Mouse (Mus musculus): ENCODE measurements around the gene Itgae. TPM values are rescaled to one million over a fixed set of nuclear protein-coding genes. Genes with fewer than 3 reads are reported as not detected.
"Not testable (repeated sequence)": the region's sequence is repeated elsewhere in the genome, so short reads cannot be mapped to it uniquely, and the experiment has no call there.

Gene Itgae
- polyA plus RNA-seq, 1 experiment from 2014 or later = 0.20 TPM

- H3K4me2 ChIP-seq (replicated peaks; ENCODE audit: low read depth, low read length) = no peak overlapping the region
- no peaks in the 10 kb centered on the region for H3K27me3 ChIP-seq (ENCODE audit: control insufficient read depth, insufficient read depth, low read length)
- no peaks in the 10 kb centered on the region for H3K36me3 ChIP-seq (ENCODE audit: control insufficient read depth, insufficient read depth, low read length)
- H3K9me3 ChIP-seq (ENCODE audit: control insufficient read depth, low read length) = no peaks in the 10 kb centered on the region
- no peak for ATAC-seq (ENCODE audit: low FRiP score, low TSS enrichment)
- H3K9ac ChIP-seq (ENCODE audit: low read depth, low read length) = no peak overlapping the region
- H3K4me1 ChIP-seq (ENCODE audit: control insufficient read depth, insufficient read depth, low read length) = no peaks in the 10 kb centered on the region
- H3K4me3 ChIP-seq (ENCODE audit: low read length) = no peak overlapping the region
- 81% methylated on average over 4 of the region's 4 CpGs for WGBS
- no peak overlapping the region for H3K27ac ChIP-seq (ENCODE audit: low read depth, low read length)
Observed at GRCm38 (mm10) chr11:73101308-73101707, 10.9 kb downstream of the Itgae start.

- Histone ChIP-seq H3K4me2 (replicated peaks; ENCODE audit: low read depth, low read length) (no peak overlapping the region), H3K9me3 (ENCODE audit: control insufficient read depth, low read length) (no peaks in the 10 kb centered on the region), H3K36me3 (ENCODE audit: control insufficient read depth, insufficient read depth, low read length) (no peaks in the 10 kb centered on the region), H3K4me1 (ENCODE audit: control insufficient read depth, insufficient read depth, low read length) (no peaks in the 10 kb centered on the region), H3K4me3 (ENCODE audit: low read length) (no peak overlapping the region), H3K27me3 (ENCODE audit: control insufficient read depth, insufficient read depth, low read length) (no peaks in the 10 kb centered on the region), H3K27ac (ENCODE audit: low read depth, low read length) (no peak overlapping the region), H3K9ac (ENCODE audit: low read depth, low read length) (no peak overlapping the region)
- no peak for ATAC-seq (ENCODE audit: low FRiP score, low TSS enrichment)
- WGBS = 62% methylated on average over 3 of the region's 3 CpGs
Observed at GRCm38 (mm10) chr11:73105246-73105645, 14.9 kb downstream of the Itgae start.

GRCm38 (mm10) chr11:73107358-73107757, 17.0 kb downstream of the Itgae start:
- H3K4me2 ChIP-seq (replicated peaks; ENCODE audit: low read depth, low read length) = not testable (repeated sequence)

GRCm38 (mm10) chr11:73108195-73108897, 18.0 kb downstream of the Itgae start:
- H3K4me1 ChIP-seq (ENCODE audit: control insufficient read depth, insufficient read depth, low read length) = no peaks in the 10 kb centered on the region
- ATAC-seq (ENCODE audit: low FRiP score, low TSS enrichment) = no peak
- H3K9me3 ChIP-seq (ENCODE audit: control insufficient read depth, low read length) = no peaks in the 10 kb centered on the region
- no peaks in the 10 kb centered on the region for H3K36me3 ChIP-seq (ENCODE audit: control insufficient read depth, insufficient read depth, low read length)
- H3K9ac ChIP-seq (ENCODE audit: low read depth, low read length) = no peak overlapping the region
- no peak overlapping the region for H3K4me2 ChIP-seq (replicated peaks; ENCODE audit: low read depth, low read length)
- H3K27me3 ChIP-seq (ENCODE audit: control insufficient read depth, insufficient read depth, low read length) = no peaks in the 10 kb centered on the region
- no peak overlapping the region for H3K27ac ChIP-seq (ENCODE audit: low read depth, low read length)
- 80% methylated on average over 5 of the region's 5 CpGs for WGBS
- H3K4me3 ChIP-seq (ENCODE audit: low read length) = no peak overlapping the region

More at GRCm38 (mm10) chr11:73107358-73107757, 17.0 kb downstream of the Itgae start:
- not testable (repeated sequence) for H3K4me1 ChIP-seq (ENCODE audit: control insufficient read depth, insufficient read depth, low read length); H3K9ac ChIP-seq (ENCODE audit: low read depth, low read length); H3K27me3 ChIP-seq (ENCODE audit: control insufficient read depth, insufficient read depth, low read length); H3K9me3 ChIP-seq (ENCODE audit: control insufficient read depth, low read length); ATAC-seq (ENCODE audit: low FRiP score, low TSS enrichment); H3K27ac ChIP-seq (ENCODE audit: low read depth, low read length); H3K36me3 ChIP-seq (ENCODE audit: control insufficient read depth, insufficient read depth, low read length); H3K4me3 ChIP-seq (ENCODE audit: low read length)
- WGBS = 52% methylated on average over 3 of the region's 3 CpGs

- Histone ChIP-seq H3K9me3 (ENCODE audit: control insufficient read depth, low read length) (no peaks in the 10 kb centered on the region), H3K4me1 (ENCODE audit: control insufficient read depth, insufficient read depth, low read length) (no peaks in the 10 kb centered on the region), H3K27me3 (ENCODE audit: control insufficient read depth, insufficient read depth, low read length) (no peaks in the 10 kb centered on the region), H3K4me3 (ENCODE audit: low read length) (no peak overlapping the region), H3K36me3 (ENCODE audit: control insufficient read depth, insufficient read depth, low read length) (no peaks in the 10 kb centered on the region), H3K9ac (ENCODE audit: low read depth, low read length) (no peak overlapping the region), H3K27ac (ENCODE audit: low read depth, low read length) (no peak overlapping the region), H3K4me2 (replicated peaks; ENCODE audit: low read depth, low read length) (no peak overlapping the region)
- ATAC-seq (ENCODE audit: low FRiP score, low TSS enrichment) = no peak
- WGBS = 73% methylated on average over 14 of the region's 14 CpGs
Observed at GRCm38 (mm10) chr11:73108898-73109625, 18.7 kb downstream of the Itgae start.

- ATAC-seq (ENCODE audit: low FRiP score, low TSS enrichment) = no peak
- H3K27ac ChIP-seq (ENCODE audit: low read depth, low read length) = no peak overlapping the region
- H3K4me1 ChIP-seq (ENCODE audit: control insufficient read depth, insufficient read depth, low read length) = no peaks in the 10 kb centered on the region
- H3K36me3 ChIP-seq (ENCODE audit: control insufficient read depth, insufficient read depth, low read length) = no peaks in the 10 kb centered on the region
- WGBS = 90% methylated on average over 3 of the region's 3 CpGs
- H3K4me2 ChIP-seq (replicated peaks; ENCODE audit: low read depth, low read length) = no peak overlapping the region
- no peaks in the 10 kb centered on the region for H3K9me3 ChIP-seq (ENCODE audit: control insufficient read depth, low read length)
- H3K27me3 ChIP-seq (ENCODE audit: control insufficient read depth, insufficient read depth, low read length) = no peaks in the 10 kb centered on the region
- H3K4me3 ChIP-seq (ENCODE audit: low read length) = no peak overlapping the region
- H3K9ac ChIP-seq (ENCODE audit: low read depth, low read length) = no peak overlapping the region
Observed at GRCm38 (mm10) chr11:73109941-73110340, 19.6 kb downstream of the Itgae start.

GRCm38 (mm10) chr11:73111414-73111813, 21.0 kb downstream of the Itgae start:
- 72% methylated on average over 6 of the region's 6 CpGs for WGBS
- ATAC-seq (ENCODE audit: low FRiP score, low TSS enrichment) = no peak

GRCm38 (mm10) chr11:73126495-73126894, 36.1 kb downstream of the Itgae start:
- H3K9ac ChIP-seq (ENCODE audit: low read depth, low read length) = no peak overlapping the region
- no peak overlapping the region for H3K4me3 ChIP-seq (ENCODE audit: low read length)
- peaks cover 4% of the 10 kb centered on the region; the same call in 1 of the 2 replicates for H3K36me3 ChIP-seq (ENCODE audit: control insufficient read depth, insufficient read depth, low read length)
- H3K4me2 ChIP-seq (replicated peaks; ENCODE audit: low read depth, low read length) = no peak overlapping the region
- H3K9me3 ChIP-seq (ENCODE audit: control insufficient read depth, low read length) = no peaks in the 10 kb centered on the region
- 93% methylated on average over 6 of the region's 6 CpGs for WGBS
- no peak overlapping the region for H3K27ac ChIP-seq (ENCODE audit: low read depth, low read length)
- H3K4me1 ChIP-seq (ENCODE audit: control insufficient read depth, insufficient read depth, low read length) = no peaks in the 10 kb centered on the region
- ATAC-seq (ENCODE audit: low FRiP score, low TSS enrichment) = no peak
- no peaks in the 10 kb centered on the region for H3K27me3 ChIP-seq (ENCODE audit: control insufficient read depth, insufficient read depth, low read length)

More at GRCm38 (mm10) chr11:73111414-73111813, 21.0 kb downstream of the Itgae start:
- no peaks in the 10 kb centered on the region for H3K27me3 ChIP-seq (ENCODE audit: control insufficient read depth, insufficient read depth, low read length)
- no peak overlapping the region for H3K4me2 ChIP-seq (replicated peaks; ENCODE audit: low read depth, low read length)
- H3K4me3 ChIP-seq (ENCODE audit: low read length) = no peak overlapping the region
- no peaks in the 10 kb centered on the region for H3K4me1 ChIP-seq (ENCODE audit: control insufficient read depth, insufficient read depth, low read length)
- H3K27ac ChIP-seq (ENCODE audit: low read depth, low read length) = no peak overlapping the region
- no peak overlapping the region for H3K9ac ChIP-seq (ENCODE audit: low read depth, low read length)
- no peaks in the 10 kb centered on the region for H3K9me3 ChIP-seq (ENCODE audit: control insufficient read depth, low read length)
- no peaks in the 10 kb centered on the region for H3K36me3 ChIP-seq (ENCODE audit: control insufficient read depth, insufficient read depth, low read length)

- no peak for ATAC-seq (ENCODE audit: low FRiP score, low TSS enrichment)
- H3K4me2 ChIP-seq (replicated peaks; ENCODE audit: low read depth, low read length) = no peak overlapping the region
- no peak overlapping the region for H3K4me3 ChIP-seq (ENCODE audit: low read length)
- no peaks in the 10 kb centered on the region for H3K27me3 ChIP-seq (ENCODE audit: control insufficient read depth, insufficient read depth, low read length)
- 85% methylated on average over 7 of the region's 7 CpGs for WGBS
- H3K4me1 ChIP-seq (ENCODE audit: control insufficient read depth, insufficient read depth, low read length) = peaks cover 12% of the 10 kb centered on the region; the same call in 1 of the 2 replicates
- peaks cover 18% of the 10 kb centered on the region; the same call in 1 of the 2 replicates for H3K36me3 ChIP-seq (ENCODE audit: control insufficient read depth, insufficient read depth, low read length)
- no peak overlapping the region for H3K9ac ChIP-seq (ENCODE audit: low read depth, low read length)
- no peak overlapping the region for H3K27ac ChIP-seq (ENCODE audit: low read depth, low read length)
- H3K9me3 ChIP-seq (ENCODE audit: control insufficient read depth, low read length) = no peaks in the 10 kb centered on the region
Observed at GRCm38 (mm10) chr11:73131020-73131419, 40.6 kb downstream of the Itgae start.

Measured in kidney, embryonic 14.5 days (tissue).